Mouse (Mus musculus) midbrain, embryonic 14.5 days (tissue): ENCODE measurements at regions not wholly inside any gene's neighbourhood (a gene's known extent, or its start where the extent isn't known, plus 50 kb on each side); places are given as distances from the start of the nearest gene placed in this dataset.

Experiments
- ATAC-seq: fragments of 200-750 bp; cut with Nextera tagmentation; 2 replicates; pipeline ENCODE4 v1.8.0; 2017; ENCODE audit warnings: moderate number of reproducible peaks, moderate library complexity; ENCODE audit not compliant: low FRiP score, low TSS enrichment
- DNase-seq: peaks from one replicate; pipeline ENCODE4 v3.0.0-alpha.2; 2015
- H3K27ac ChIP-seq: fragments of 300-500 bp; sonication (generic); replicated peaks from 2 replicates; pipeline ENCODE4 v1.5.1; 2014; ENCODE audit warnings: mild to moderate bottlenecking, low read depth, low read length, moderate library complexity
- H3K27me3 ChIP-seq: fragments of 300-500 bp; sonication (generic); 2 replicates; pipeline ENCODE4 v1.6.1; 2014; ENCODE audit warnings: low read length, control low read depth, mixed read lengths; ENCODE audit not compliant: control insufficient read depth, insufficient read depth
- H3K36me3 ChIP-seq: fragments of 300-500 bp; sonication (generic); 2 replicates; pipeline ENCODE4 v1.6.1; 2014; ENCODE audit warnings: low read length, control low read depth; ENCODE audit not compliant: control insufficient read depth, insufficient read depth
- H3K4me1 ChIP-seq: fragments of 300-500 bp; sonication (generic); 2 replicates; pipeline ENCODE4 v1.6.1; 2014; ENCODE audit warnings: mild to moderate bottlenecking, antibody characterized with exemption, low read length, control low read depth; ENCODE audit not compliant: control insufficient read depth, insufficient read depth
- H3K4me2 ChIP-seq: fragments of 300-500 bp; sonication (generic); 2 replicates; pipeline ENCODE4 v1.6.1; 2014; ENCODE audit warnings: mild to moderate bottlenecking, low read length, moderate library complexity
- H3K4me3 ChIP-seq: fragments of 300-500 bp; sonication (generic); replicated peaks from 2 replicates; pipeline ENCODE4 v1.5.1; 2014; ENCODE audit warnings: low read depth, low read length
- H3K9ac ChIP-seq: fragments of 300-500 bp; sonication (generic); replicated peaks from 2 replicates; pipeline ENCODE4 v1.6.1; 2014; ENCODE audit warnings: mild to moderate bottlenecking, low read length, moderate library complexity
- H3K9me3 ChIP-seq: fragments of 300-500 bp; sonication (generic); 2 replicates; pipeline ENCODE4 v1.6.1; 2016; ENCODE audit warnings: low read length, control low read depth, mixed read lengths; ENCODE audit not compliant: control insufficient read depth
- WGBS: fragments of 180-500 bp; shearing (Covaris S2); extraction: QIAGEN DNeasy Blood & Tissue Kit; methylation state at CpG from one replicate; pipeline ENCODE4 v1.1.7; 2014; 5-methylcytosine and 5-hydroxymethylcytosine counted together

DNA sequence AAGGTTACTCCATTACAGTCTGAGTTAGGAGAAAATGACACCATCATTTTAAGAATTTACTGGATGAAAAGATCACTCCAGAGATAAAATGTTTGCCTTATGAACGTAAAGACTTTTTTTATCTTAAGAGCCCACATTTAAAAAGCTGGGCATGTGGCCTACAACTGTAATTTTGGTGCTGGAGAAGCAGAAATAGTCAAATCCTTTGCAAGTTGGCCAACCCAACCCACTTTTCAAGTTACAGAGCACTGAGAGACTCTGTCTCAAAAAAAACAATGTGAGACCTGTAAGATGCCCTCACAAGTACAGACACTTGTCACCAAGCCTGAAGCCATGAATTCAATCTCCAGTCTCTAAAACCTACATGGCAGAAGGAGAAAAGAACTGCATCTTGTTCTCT is 305.6 kb upstream of the Cited2 start:
- Histone ChIP-seq H3K4me1 (no peaks in the 10 kb centered on the region), H3K27me3 (no peaks in the 10 kb centered on the region), H3K4me2 (no peak overlapping the region), H3K36me3 (no peaks in the 10 kb centered on the region), H3K27ac (no peak overlapping the region), H3K9me3 (no peaks in the 10 kb centered on the region), H3K4me3 (no peak overlapping the region), H3K9ac (no peak overlapping the region)
- no peak for ATAC-seq
- DNase-seq = no peak
- WGBS = 92% methylated on average over 1 of the region's 1 CpGs

DNA sequence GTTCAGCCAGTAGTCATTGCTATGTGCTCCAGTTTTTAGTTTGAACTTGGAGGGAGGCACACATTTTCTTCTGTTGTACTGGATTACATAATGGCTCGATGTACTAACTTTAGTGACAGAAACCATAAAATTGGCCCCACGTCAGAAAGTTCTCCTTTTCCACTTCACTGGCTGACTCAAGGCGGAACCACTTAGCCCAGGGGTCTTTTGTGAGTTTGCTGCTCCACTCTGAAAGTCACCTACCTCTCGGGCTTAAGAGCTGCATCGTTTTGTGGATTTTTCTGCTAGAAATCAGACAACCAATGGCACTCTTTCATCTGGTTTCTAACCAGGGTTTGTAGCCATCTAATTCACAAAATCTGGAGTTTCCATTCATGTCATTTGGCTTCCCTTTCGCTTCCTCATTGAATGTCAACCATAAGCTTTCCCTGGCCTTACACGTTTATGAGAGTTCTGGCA is 304.8 kb upstream of the Cited2 start:
- H3K4me2 ChIP-seq = no peak overlapping the region
- no peak overlapping the region for H3K27ac ChIP-seq
- no peaks in the 10 kb centered on the region for H3K9me3 ChIP-seq
- H3K4me1 ChIP-seq = no peaks in the 10 kb centered on the region
- no peak overlapping the region for H3K4me3 ChIP-seq
- 67% methylated on average over 7 of the region's 7 CpGs for WGBS
- DNase-seq (no peak), ATAC-seq (no peak)
- no peak overlapping the region for H3K9ac ChIP-seq
- H3K27me3 ChIP-seq = no peaks in the 10 kb centered on the region
- no peaks in the 10 kb centered on the region for H3K36me3 ChIP-seq

DNA sequence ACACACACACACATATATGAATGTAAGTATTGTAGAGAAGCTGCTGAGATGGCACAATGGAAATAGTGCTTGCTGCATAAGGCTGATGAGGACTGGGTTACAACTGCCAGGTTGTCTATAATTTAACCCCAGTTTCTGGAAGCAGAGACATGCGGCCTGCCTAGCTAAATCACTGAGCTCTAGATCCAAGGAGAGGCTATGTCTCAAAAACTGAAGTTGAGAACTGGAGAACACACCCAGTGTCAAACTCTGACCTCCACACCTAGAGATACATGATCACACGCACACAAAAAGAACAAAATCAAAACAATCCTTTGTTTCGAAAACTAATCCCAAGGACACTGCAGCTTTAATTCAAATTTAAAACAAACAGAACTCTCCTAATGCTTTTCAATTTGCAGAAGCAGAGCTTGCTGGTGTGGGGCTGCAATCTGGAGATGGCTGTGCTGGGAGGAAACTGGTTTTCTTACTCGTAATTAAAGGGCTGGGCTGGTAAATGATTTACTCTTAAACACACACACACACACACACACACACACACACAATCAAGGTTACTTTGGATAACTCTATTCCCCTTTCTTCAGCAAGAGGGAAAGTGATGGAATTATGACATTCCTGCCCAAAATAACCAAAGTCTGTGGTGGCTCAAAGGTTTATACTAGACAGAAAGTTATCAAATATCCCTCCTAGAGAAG is 299.3 kb upstream of the Cited2 start:
- no peak overlapping the region for H3K27ac ChIP-seq
- no peak overlapping the region for H3K9ac ChIP-seq
- ATAC-seq = no peak
- 71% methylated on average over 4 of the region's 4 CpGs for WGBS
- no peaks in the 10 kb centered on the region for H3K27me3 ChIP-seq
- no peak overlapping the region for H3K4me2 ChIP-seq
- DNase-seq = no peak
- H3K9me3 ChIP-seq = no peaks in the 10 kb centered on the region
- H3K36me3 ChIP-seq = no peaks in the 10 kb centered on the region
- no peak overlapping the region for H3K4me3 ChIP-seq
- H3K4me1 ChIP-seq = no peaks in the 10 kb centered on the region

DNA sequence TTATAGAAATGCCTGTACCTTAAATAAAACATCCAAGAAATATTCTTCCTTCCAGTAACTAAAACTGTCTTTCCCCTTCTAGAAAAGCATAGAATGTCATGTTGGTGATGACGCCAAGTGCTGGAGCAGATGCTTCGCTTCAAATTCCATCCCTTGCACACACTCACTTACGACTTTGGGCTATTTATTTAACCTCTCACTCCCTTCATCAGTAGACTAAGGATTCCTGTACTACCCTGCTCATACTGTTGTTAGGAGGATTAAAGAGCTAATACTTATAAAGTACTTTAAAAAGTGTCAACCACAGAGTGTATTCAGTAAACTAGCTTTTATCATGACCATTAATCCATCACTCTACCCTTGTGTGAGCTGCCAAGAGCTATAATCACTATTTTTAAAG is 296.8 kb upstream of the Cited2 start:
- Histone ChIP-seq H3K36me3 (no peaks in the 10 kb centered on the region), H3K4me2 (no peak overlapping the region), H3K27ac (no peak overlapping the region), H3K9ac (no peak overlapping the region), H3K9me3 (no peaks in the 10 kb centered on the region), H3K27me3 (no peaks in the 10 kb centered on the region), H3K4me3 (no peak overlapping the region), H3K4me1 (no peaks in the 10 kb centered on the region)
- WGBS = 89% methylated on average over 3 of the region's 3 CpGs
- no peak for DNase-seq
- no peak for ATAC-seq

DNA sequence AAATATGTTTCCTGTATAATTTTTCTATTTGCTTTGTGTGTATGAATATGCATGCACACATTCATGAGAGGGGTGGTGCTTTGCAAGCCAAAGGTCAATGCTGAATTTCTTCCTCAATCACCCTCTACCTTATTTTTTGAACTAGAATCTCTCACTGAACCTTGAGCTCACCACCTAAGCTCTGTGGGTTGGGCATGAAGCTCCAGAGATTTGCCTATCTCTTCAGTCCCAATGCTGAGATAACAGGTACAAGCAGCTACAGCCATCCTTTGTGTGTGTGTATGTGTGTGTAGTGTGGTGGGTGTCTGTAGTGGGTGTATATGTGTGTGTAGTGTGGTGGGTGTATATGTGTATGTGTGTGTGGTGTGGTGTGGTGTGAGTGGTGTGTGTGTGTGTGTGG is 295.7 kb upstream of the Cited2 start:
- ATAC-seq = no peak
- no peak overlapping the region for H3K27ac ChIP-seq
- DNase-seq = no peak
- H3K27me3 ChIP-seq = no peaks in the 10 kb centered on the region
- H3K4me2 ChIP-seq = no peak overlapping the region
- H3K4me1 ChIP-seq = no peaks in the 10 kb centered on the region
- H3K36me3 ChIP-seq = no peaks in the 10 kb centered on the region
- H3K9me3 ChIP-seq = no peaks in the 10 kb centered on the region
- H3K4me3 ChIP-seq = no peak overlapping the region
- no peak overlapping the region for H3K9ac ChIP-seq

DNA sequence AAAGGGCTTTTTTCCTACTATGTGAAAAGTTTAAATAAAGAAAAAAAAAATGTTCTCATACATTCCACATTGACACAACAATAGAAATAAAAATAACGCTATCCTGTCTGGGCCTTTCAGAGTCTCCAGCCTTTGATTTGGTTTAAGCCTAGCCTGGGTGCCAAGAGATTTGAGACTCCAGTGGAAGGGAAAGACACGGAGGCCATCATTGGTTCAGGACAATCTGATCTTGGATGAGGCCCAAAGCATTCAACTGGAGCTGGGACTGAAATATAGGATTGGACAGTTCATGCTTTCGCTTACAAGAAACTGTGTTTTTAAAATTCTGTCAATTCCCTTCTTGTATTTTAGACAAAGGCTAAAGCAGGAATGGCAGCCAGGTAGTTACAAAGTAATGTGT is 294.7 kb upstream of the Cited2 start:
- Histone ChIP-seq H3K9me3 (no peaks in the 10 kb centered on the region), H3K4me3 (no peak overlapping the region), H3K27ac (no peak overlapping the region), H3K27me3 (no peaks in the 10 kb centered on the region), H3K9ac (no peak overlapping the region), H3K36me3 (no peaks in the 10 kb centered on the region), H3K4me2 (no peak overlapping the region), H3K4me1 (no peaks in the 10 kb centered on the region)
- ATAC-seq (no peak), DNase-seq (no peak)
- 77% methylated on average over 3 of the region's 3 CpGs for WGBS

DNA sequence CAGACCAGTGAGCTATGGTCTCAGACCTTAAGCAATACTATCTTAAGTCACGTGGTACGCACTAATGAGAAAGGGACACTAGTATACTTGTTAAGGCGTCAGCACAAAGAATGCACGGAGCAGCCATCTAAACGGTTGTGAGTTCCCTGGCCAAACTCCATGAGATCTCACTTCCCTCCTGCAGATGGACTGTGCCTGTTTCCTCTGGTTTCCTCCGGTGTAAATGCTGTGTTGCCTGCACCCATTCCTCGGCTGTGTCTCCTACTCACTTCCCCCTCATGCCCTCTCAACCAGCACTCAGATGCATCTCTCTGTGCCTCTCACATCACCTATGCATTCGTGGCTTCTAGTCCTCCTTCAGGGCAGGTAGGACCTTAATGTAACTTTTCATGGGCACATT is 291.9 kb upstream of the Cited2 start:
- WGBS = 88% methylated on average over 8 of the region's 8 CpGs
- no peak overlapping the region for H3K4me3 ChIP-seq
- no peak for DNase-seq

DNA sequence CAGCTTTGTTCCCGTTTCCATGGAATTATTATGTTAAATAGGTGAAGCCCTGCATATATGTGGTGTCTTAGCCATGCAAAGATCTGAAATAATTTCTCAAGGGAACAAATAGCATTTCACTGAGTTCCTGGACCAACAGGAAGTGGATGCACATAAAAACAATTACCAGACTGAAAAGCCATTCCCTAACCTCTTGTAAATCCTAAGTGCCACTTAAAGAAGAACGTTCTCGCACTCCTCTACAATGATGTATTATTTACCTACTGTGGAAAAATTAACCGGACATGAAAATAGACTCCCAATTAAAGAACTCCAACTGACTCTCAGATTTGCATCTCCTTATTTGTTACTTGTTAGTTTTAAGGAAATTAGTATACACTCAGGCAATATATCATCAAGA is 288.9 kb upstream of the Cited2 start:
- Histone ChIP-seq H3K36me3 (no peaks in the 10 kb centered on the region), H3K4me3 (no peak overlapping the region), H3K4me2 (no peak overlapping the region), H3K4me1 (no peaks in the 10 kb centered on the region), H3K9ac (no peak overlapping the region), H3K27ac (no peak overlapping the region), H3K27me3 (no peaks in the 10 kb centered on the region), H3K9me3 (no peaks in the 10 kb centered on the region)
- no peak for DNase-seq
- no peak for ATAC-seq
- WGBS = 75% methylated on average over 4 of the region's 4 CpGs

More for the DNA sequence above, 291.9 kb upstream of the Cited2 start:
- no peak for ATAC-seq
- Histone ChIP-seq H3K4me1 (no peaks in the 10 kb centered on the region), H3K4me2 (no peak overlapping the region), H3K36me3 (no peaks in the 10 kb centered on the region), H3K27me3 (no peaks in the 10 kb centered on the region), H3K9ac (no peak overlapping the region), H3K9me3 (no peaks in the 10 kb centered on the region), H3K27ac (no peak overlapping the region)

DNA sequence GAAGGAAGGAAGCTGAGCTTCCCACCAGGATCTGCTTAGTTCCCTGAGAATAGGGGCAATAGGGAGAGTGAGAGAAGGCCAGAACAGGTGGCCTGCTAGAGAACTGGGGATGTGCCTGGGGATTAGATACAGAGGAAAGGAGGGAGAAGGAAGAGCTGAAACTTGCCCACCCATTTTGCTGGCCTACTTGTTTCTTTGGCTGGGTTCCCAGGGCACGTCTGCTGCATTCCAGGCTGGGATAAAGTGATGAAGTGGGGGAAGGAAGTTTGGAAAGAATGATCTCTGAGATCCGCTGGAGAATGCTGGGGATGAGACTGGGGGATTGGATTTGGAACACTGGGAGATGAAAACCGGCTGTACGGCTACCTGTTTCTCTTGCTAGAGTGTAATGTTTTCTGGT is 272.8 kb upstream of the Cited2 start:
- no peak overlapping the region for H3K4me3 ChIP-seq
- no peak for DNase-seq
- 77% methylated on average over 4 of the region's 4 CpGs for WGBS

More for the DNA sequence above, 272.8 kb upstream of the Cited2 start:
- Histone ChIP-seq H3K27ac (no peak overlapping the region), H3K4me1 (no peaks in the 10 kb centered on the region), H3K9me3 (no peaks in the 10 kb centered on the region), H3K9ac (no peak overlapping the region), H3K36me3 (no peaks in the 10 kb centered on the region), H3K27me3 (no peaks in the 10 kb centered on the region), H3K4me2 (no peak overlapping the region)
- no peak for ATAC-seq
